In the genomic region with DNA sequence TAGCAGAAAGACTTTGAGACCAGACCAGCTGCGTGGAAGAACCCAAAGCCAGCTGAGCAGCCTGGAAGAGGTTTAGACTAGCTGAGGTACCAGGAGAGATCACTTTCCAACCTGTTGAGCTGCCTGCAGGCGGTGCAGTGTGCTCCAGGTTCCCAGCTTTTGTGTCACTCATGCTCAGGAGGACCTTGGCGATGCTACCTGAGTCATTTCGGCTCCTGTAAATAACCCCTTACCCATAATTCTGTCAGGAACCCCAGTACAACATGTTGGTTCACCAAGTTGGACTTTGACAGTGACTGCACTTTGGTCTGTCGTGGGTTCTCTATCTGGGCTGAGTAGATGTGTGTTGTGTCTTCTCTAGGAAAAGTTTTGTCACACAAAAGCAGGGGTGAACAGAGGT, we compare ENCODE assay signal across 18 mouse cellular contexts.
DNase-seq lines count a peak whose midpoint lies in the region; ATAC-seq and TF ChIP-seq lines count a peak whose summit lies in the region.
"Had no signal": no experiment of that assay in that cellular context is flagged by ENCODE, and none has a peak within 500 bp of the region (broad histone marks: within the 10 kb centered on the region; RNA-seq: fewer than 3 reads in every experiment).

No protein-coding gene starts in this region.

- H3K27me3 ChIP-seq in kidney, adult 2 months (replicated peaks; ENCODE audit: control insufficient read depth, insufficient read depth, low read length) = no peaks in the 10 kb centered on the region
- H3K27me3 ChIP-seq in embryonic facial prominence, embryonic 10.5 days (replicated peaks; ENCODE audit: low read depth, poor library complexity, severe bottlenecking) = no peaks in the 10 kb centered on the region
- no peaks in the 10 kb centered on the region for H3K27me3 ChIP-seq in intestine, postnatal 0 days (replicated peaks; ENCODE audit: control insufficient read depth, insufficient read depth, low read length)
- H3K27me3 ChIP-seq in stomach, embryonic 14.5 days (ENCODE audit: control insufficient read depth, insufficient read depth, low read length) = no peaks in the 10 kb centered on the region
- H3K27me3 ChIP-seq: forebrain, embryonic 12.5 days; hindbrain, embryonic 13.5 days; kidney, embryonic 15.5 days had no signal

- TF ChIP-seq POLR2A in kidney, adult 2 months (IDR thresholded peaks at IDR 0.05; ENCODE audit: low read depth, low read length) = no peak

- peak; percentile 78 for DNase-seq in kidney, adult 2 months
- DNase-seq in kidney, postnatal 14 days = no peak
- no peak for DNase-seq in embryonic facial prominence, embryonic 10.5 days (ENCODE audit: low spot score)
- no peak for DNase-seq in lung, postnatal 14 days
- DNase-seq: adrenal gland, postnatal 25 days; cerebellum, adult 9-11 months; layer of hippocampus, postnatal 36 days; liver, postnatal 0 days; thymus, postnatal 14 days had no signal

- peak overlapping the region; percentile 44; the same call in 1 of the 2 replicates for H3K4me2 ChIP-seq in intestine, postnatal 0 days (replicated peaks; ENCODE audit: low read depth)
- no peak overlapping the region for H3K4me2 ChIP-seq in stomach, embryonic 14.5 days (replicated peaks; ENCODE audit: low read depth, low read length)
- H3K4me2 ChIP-seq: forebrain, embryonic 12.5 days; hindbrain, embryonic 13.5 days; kidney, embryonic 15.5 days; liver, embryonic 11.5 days; midbrain, embryonic 11.5 days had no signal

- peaks cover 14% of the 10 kb centered on the region for H3K4me1 ChIP-seq in kidney, adult 2 months (ENCODE audit: control insufficient read depth, insufficient read depth, low read length)
- peaks cover 18% of the 10 kb centered on the region for H3K4me1 ChIP-seq in embryonic facial prominence, embryonic 10.5 days
- H3K4me1 ChIP-seq in intestine, postnatal 0 days (replicated peaks; ENCODE audit: control insufficient read depth, insufficient read depth, low read length) = no peaks in the 10 kb centered on the region
- H3K4me1 ChIP-seq in stomach, embryonic 14.5 days (ENCODE audit: control insufficient read depth, insufficient read depth, low read length) = peaks cover 18% of the 10 kb centered on the region; the same call in 1 of the 2 replicates

- H3K36me3 ChIP-seq in kidney, adult 2 months (ENCODE audit: control insufficient read depth, insufficient read depth, low read length) = no peaks in the 10 kb centered on the region
- no peaks in the 10 kb centered on the region for H3K36me3 ChIP-seq in embryonic facial prominence, embryonic 10.5 days (replicated peaks)
- no peaks in the 10 kb centered on the region for H3K36me3 ChIP-seq in intestine, postnatal 0 days (ENCODE audit: control insufficient read depth, insufficient read depth)
- H3K36me3 ChIP-seq in stomach, embryonic 14.5 days (ENCODE audit: control insufficient read depth, insufficient read depth, low read length) = no peaks in the 10 kb centered on the region
- H3K36me3 ChIP-seq: forebrain, embryonic 12.5 days; hindbrain, embryonic 13.5 days; kidney, embryonic 15.5 days had no signal

- H3K9me3 ChIP-seq in embryonic facial prominence, embryonic 10.5 days = peaks cover 10% of the 10 kb centered on the region; the same call in 1 of the 2 replicates
- H3K9me3 ChIP-seq in intestine, postnatal 0 days (ENCODE audit: control insufficient read depth) = no peaks in the 10 kb centered on the region
- H3K9me3 ChIP-seq in stomach, embryonic 14.5 days (ENCODE audit: control insufficient read depth, low read depth, low read length) = 0 out of 2 replicates have a peak, but pooled peaks cover 3% of the 10 kb centered on the region
- H3K9me3 ChIP-seq: hindbrain, embryonic 13.5 days; kidney, embryonic 15.5 days had no signal

- peak; percentile 78 for ATAC-seq in intestine, postnatal 0 days
- no peak for ATAC-seq in stomach, embryonic 14.5 days (ENCODE audit: insufficient number of reproducible peaks, insufficient read depth, low FRiP score, low read depth)
- no peak for ATAC-seq in erythroid progenitor cell, adult 5-6 weeks (replicated peaks; ENCODE audit: low FRiP score, poor library complexity, severe bottlenecking)
- ATAC-seq: liver, postnatal 0 days; lung, postnatal 0 days had no signal

- H3K4me3 ChIP-seq in kidney, adult 2 months (ENCODE audit: insufficient read depth, low read depth, low read length) = no peak overlapping the region
- no peak overlapping the region for H3K4me3 ChIP-seq in embryonic facial prominence, embryonic 10.5 days
- H3K4me3 ChIP-seq in intestine, postnatal 0 days (ENCODE audit: low read depth, low read length) = no peak overlapping the region
- no peak overlapping the region for H3K4me3 ChIP-seq in stomach, embryonic 14.5 days (ENCODE audit: low read depth, low read length)
- H3K4me3 ChIP-seq: forebrain, embryonic 12.5 days; hindbrain, embryonic 13.5 days; kidney, embryonic 15.5 days had no signal

- TF ChIP-seq CTCF in kidney, adult 2 months (conservative IDR thresholded peaks at IDR 0.05; ENCODE audit: insufficient read depth, insufficient read length, low read depth, low read length) = peak; percentile 15; the same call in 1 of the 2 replicates
- no peak for TF ChIP-seq CTCF in intestine, postnatal 0 days (IDR thresholded peaks at IDR 0.05; ENCODE audit: low read depth)

- no peak overlapping the region for H3K9ac ChIP-seq in intestine, postnatal 0 days (ENCODE audit: low read depth, low read length)
- H3K9ac ChIP-seq in stomach, embryonic 14.5 days (replicated peaks; ENCODE audit: low read depth, low read length) = no peak overlapping the region
- H3K9ac ChIP-seq: forebrain, embryonic 12.5 days; hindbrain, embryonic 13.5 days; kidney, embryonic 15.5 days; liver, postnatal 0 days had no signal

- peak overlapping the region; percentile 92 for H3K27ac ChIP-seq in kidney, adult 2 months (ENCODE audit: insufficient read depth, low read depth, low read length)
- H3K27ac ChIP-seq in embryonic facial prominence, embryonic 10.5 days (replicated peaks) = peak overlapping the region; percentile 12
- no peak overlapping the region for H3K27ac ChIP-seq in intestine, postnatal 0 days (ENCODE audit: low read depth, low read length)
- 0 out of 2 replicates have a peak overlapping the region, but pooled peaks have one; percentile 23 for H3K27ac ChIP-seq in stomach, embryonic 14.5 days (ENCODE audit: low read length)
- H3K27ac ChIP-seq: forebrain, embryonic 12.5 days; kidney, embryonic 15.5 days had no signal

- 65% methylated on average over 5 of the region's 5 CpGs for WGBS in kidney, adult 2 months
- 76% methylated on average over 5 of the region's 5 CpGs for WGBS in embryonic facial prominence, embryonic 10.5 days
- 66% methylated on average over 5 of the region's 5 CpGs for WGBS in intestine, postnatal 0 days
- WGBS in stomach, embryonic 14.5 days = 76% methylated on average over 5 of the region's 5 CpGs
